Mouse (Mus musculus) adrenal gland, adult 18-20 months (tissue): ENCODE results near the gene Dbi. TPM values are rescaled to one million over a fixed set of nuclear protein-coding genes. Genes with fewer than 3 reads are reported as not detected.

Experiments
- DNase-seq, 2 experiments: peaks; one replicate each; pipeline ENCODE4 v3.0.0; 2021 to 2022; ENCODE audit warnings: low spot score in 2 of 2
- long read RNA-seq, 2 experiments: library from polyadenylated mRNA; stranded (forward); transcript quantifications; one replicate each; pipeline ENCODE4 v2.0.0; 2021
- total RNA-seq, 2 experiments: library from RNA; stranded (reverse); gene quantifications; 1 replicate in 1 of 2; 2 replicates in 1 of 2; pipeline ENCODE4 v1.2.3; 2021

Dbi gene
- 1,000 to 10,000 TPM; 1,010 to 2,386 TPM for total RNA-seq
- long read RNA-seq, experiment 1, transcript Dbi-201 (4 exons, 569 nt), result major isoform, 614 of 632 reads
- long read RNA-seq, experiment 1, partial matches to known transcripts, result 5 of 632 reads
- long read RNA-seq, experiment 1, other reads (novel, unspliced or antisense), result 6 of 632 reads
- long read RNA-seq, experiment 2, transcript Dbi-201 (4 exons, 569 nt), result major isoform, 1,163 of 1,189 reads
- long read RNA-seq, experiment 2, transcript Dbi-203 (4 exons, 396 nt), result minor isoform, 6 of 1,189 reads
- long read RNA-seq, experiment 2, partial matches to known transcripts, result 5 of 1,189 reads
- long read RNA-seq, experiment 2, other reads (novel, unspliced or antisense), result 11 of 1,189 reads

- DNase-seq, result peak; percentile 92 to 94
Measured at GRCm38 (mm10) chr1:120120969-120121811, at the start of gene Dbi, which contains the start of gene 3110009E18Rik. TSS of gene Dbi (minus strand) at chr1:120121078. TSS of gene 3110009E18Rik (plus strand) at chr1:120121187.

GRCm38 (mm10) chr1:120170307-120170706 lies 49.4 kb upstream of the Dbi start:
- no peak for DNase-seq

- DNase-seq, result no peak
Measured at GRCm38 (mm10) chr1:120168674-120169073, 47.8 kb upstream of the Dbi start.

- DNase-seq, result no peak
Measured at GRCm38 (mm10) chr1:120168016-120168415, 47.1 kb upstream of the Dbi start.

GRCm38 (mm10) chr1:120162616-120163015 lies 41.7 kb upstream of the Dbi start:
- DNase-seq, result no peak

GRCm38 (mm10) chr1:120161502-120161901 lies 40.6 kb upstream of the Dbi start:
- no peak for DNase-seq

- no peak for DNase-seq
Measured at GRCm38 (mm10) chr1:120158474-120159127, 37.7 kb upstream of the Dbi start.

GRCm38 (mm10) chr1:120155325-120155724 lies 34.4 kb upstream of the Dbi start:
- no peak for DNase-seq

GRCm38 (mm10) chr1:120154232-120154631 lies 33.4 kb upstream of the Dbi start:
- peak; percentile 40 for DNase-seq

- DNase-seq, result no peak
Measured at GRCm38 (mm10) chr1:120146994-120147393, 26.1 kb upstream of the Dbi start.

GRCm38 (mm10) chr1:120145527-120146216 lies 24.8 kb upstream of the Dbi start:
- no peak for DNase-seq

GRCm38 (mm10) chr1:120142551-120142950 lies 21.7 kb upstream of the Dbi start:
- no peak for DNase-seq

GRCm38 (mm10) chr1:120140144-120140693 lies 19.3 kb upstream of the Dbi start:
- DNase-seq, result no peak

- DNase-seq, result no peak
Measured at GRCm38 (mm10) chr1:120138923-120139540, 18.2 kb upstream of the Dbi start.

GRCm38 (mm10) chr1:120135934-120136786 lies 15.3 kb upstream of the Dbi start:
- peak; percentile 55 to 69 for DNase-seq

- no peak for DNase-seq
Measured at GRCm38 (mm10) chr1:120132376-120132775, 11.5 kb upstream of the Dbi start.

GRCm38 (mm10) chr1:120126318-120126717 lies 5.4 kb upstream of the Dbi start:
- DNase-seq, result no peak

GRCm38 (mm10) chr1:120125471-120125870 lies 4.6 kb upstream of the Dbi start:
- no peak for DNase-seq

- DNase-seq, result no peak
Measured at GRCm38 (mm10) chr1:120124839-120125238, 4.0 kb upstream of the Dbi start.
